In genomic region chr2:29046151-29046550, GRCm38 (mm10) we compare ENCODE assay signal across 13 mouse cellular contexts. TPM values are rescaled to one million over a fixed set of nuclear protein-coding genes. Genes with fewer than 3 reads are reported as not detected.
DNase-seq lines count a peak whose midpoint lies in the region; ATAC-seq and TF ChIP-seq lines count a peak whose summit lies in the region.
"Had no signal": no experiment of that assay in that cellular context is flagged by ENCODE, and none has a peak within 500 bp of the region (broad histone marks: within the 10 kb centered on the region; RNA-seq: fewer than 3 reads in every experiment).

No protein-coding gene starts in this region.

- peak overlapping the region; percentile 29 for H3K4me2 ChIP-seq in forebrain, postnatal 0 days (ENCODE audit: low read depth)
- peak overlapping the region; percentile 34 for H3K4me2 ChIP-seq in midbrain, embryonic 12.5 days (replicated peaks)
- H3K4me2 ChIP-seq: liver, embryonic 15.5 days had no signal

- ATAC-seq in forebrain, postnatal 0 days, result no peak
- ATAC-seq in midbrain, embryonic 12.5 days (ENCODE audit: low FRiP score, low read depth), result no peak

- no peak for TF ChIP-seq CTCF in forebrain, postnatal 0 days (IDR thresholded peaks at IDR 0.05; ENCODE audit: low read depth)
- no peak for TF ChIP-seq CTCF in kidney, adult 2 months (conservative IDR thresholded peaks at IDR 0.05; ENCODE audit: insufficient read depth, insufficient read length, low read depth, low read length)

- no peak for TF ChIP-seq POLR2A in kidney, adult 2 months (IDR thresholded peaks at IDR 0.05; ENCODE audit: low read depth, low read length)

- H3K4me3 ChIP-seq in forebrain, postnatal 0 days (ENCODE audit: low read depth, low read length), result 0 out of 2 replicates have a peak overlapping the region, but pooled peaks have one; percentile 3
- H3K4me3 ChIP-seq in midbrain, embryonic 12.5 days, result no peak overlapping the region
- H3K4me3 ChIP-seq in kidney, adult 2 months (ENCODE audit: insufficient read depth, low read depth, low read length), result no peak overlapping the region
- H3K4me3 ChIP-seq: liver, embryonic 15.5 days had no signal

- peaks cover 52% of the 10 kb centered on the region for H3K27me3 ChIP-seq in forebrain, postnatal 0 days (ENCODE audit: insufficient read depth, low read length)
- H3K27me3 ChIP-seq in midbrain, embryonic 12.5 days, result peaks cover 90% of the 10 kb centered on the region
- H3K27me3 ChIP-seq in kidney, adult 2 months (replicated peaks; ENCODE audit: control insufficient read depth, insufficient read depth, low read length), result no peaks in the 10 kb centered on the region

- peak; percentile 37 to 39 for DNase-seq in right cerebral cortex, adult 2 months (ENCODE audit: low spot score in 2 of 2)
- DNase-seq in right cerebral cortex, adult 18-20 months, result no peak
- DNase-seq in forebrain, postnatal 0 days, result no peak
- no peak for DNase-seq in kidney, adult 2 months
- no peak for DNase-seq in urinary bladder, postnatal 36 days (ENCODE audit: low spot score in 2 of 2)
- no peak for DNase-seq in adrenal gland, adult 2 months
- DNase-seq: cerebellum, adult 9-11 months; heart, postnatal 36 days; kidney, adult 9 months; lung, postnatal 36 days had no signal

- no peak overlapping the region for H3K9ac ChIP-seq in forebrain, postnatal 0 days
- H3K9ac ChIP-seq in midbrain, embryonic 12.5 days (replicated peaks), result no peak overlapping the region; the same call in 1 of the 2 replicates
- H3K9ac ChIP-seq: liver, embryonic 15.5 days had no signal

- no peaks in the 10 kb centered on the region for H3K4me1 ChIP-seq in forebrain, postnatal 0 days (ENCODE audit: insufficient read depth)
- H3K4me1 ChIP-seq in midbrain, embryonic 12.5 days, result peaks cover 28% of the 10 kb centered on the region
- no peaks in the 10 kb centered on the region for H3K4me1 ChIP-seq in kidney, adult 2 months (ENCODE audit: control insufficient read depth, insufficient read depth, low read length)
- H3K4me1 ChIP-seq: liver, embryonic 15.5 days had no signal

- 5% methylated on average over 16 of the region's 16 CpGs for whole genome bisulfite sequencing in forebrain, postnatal 0 days
- WGBS in midbrain, embryonic 12.5 days, result 6% methylated on average over 16 of the region's 16 CpGs
- WGBS in kidney, adult 2 months, result 23% methylated on average over 16 of the region's 16 CpGs

- H3K36me3 ChIP-seq in forebrain, postnatal 0 days (ENCODE audit: insufficient read depth), result no peaks in the 10 kb centered on the region
- no peaks in the 10 kb centered on the region for H3K36me3 ChIP-seq in midbrain, embryonic 12.5 days
- no peaks in the 10 kb centered on the region for H3K36me3 ChIP-seq in kidney, adult 2 months (ENCODE audit: control insufficient read depth, insufficient read depth, low read length)
- H3K36me3 ChIP-seq: liver, embryonic 15.5 days had no signal

- H3K9me3 ChIP-seq in forebrain, postnatal 0 days (ENCODE audit: low read length), result no peaks in the 10 kb centered on the region
- H3K9me3 ChIP-seq in midbrain, embryonic 12.5 days, result no peaks in the 10 kb centered on the region
- H3K9me3 ChIP-seq: liver, embryonic 15.5 days had no signal

- H3K27ac ChIP-seq in forebrain, postnatal 0 days (ENCODE audit: low read depth, low read length), result no peak overlapping the region
- H3K27ac ChIP-seq in midbrain, embryonic 12.5 days (replicated peaks), result no peak overlapping the region
- H3K27ac ChIP-seq in kidney, adult 2 months (ENCODE audit: insufficient read depth, low read depth, low read length), result no peak overlapping the region
- H3K27ac ChIP-seq: liver, embryonic 15.5 days had no signal

RNA-seq across cellular contexts. Expression of gene Cfap77, which starts 8.7 kb away (rescaled TPM):
- total RNA-seq in forebrain, postnatal 0 days (2014; rRNA removed), result 0.57 TPM in 1 of 2 replicates, not detected in the other
- polyA plus RNA-seq in forebrain, postnatal 0 days (2015; fragmentation: Nextera tagmentation; extraction: Ambion mirVana), result 0.43 and 0.59 TPM in 2 replicates
- polyA plus RNA-seq in midbrain, embryonic 12.5 days (2016; fragmentation: Nextera tagmentation; extraction: Ambion mirVana), result 0.47 and 0.64 TPM in 2 replicates
- polyA plus RNA-seq in kidney, adult 2 months (2012; rRNA removed), result 0.31 and 0.61 TPM in 2 replicates
- total RNA-seq in adrenal gland, adult 2 months (2021), result under 1 TPM in 1 of 2 experiments, not detected in 1; 0.37 TPM
- polyA plus RNA-seq in adrenal gland, adult 2 months (2012; rRNA removed), result 0.16 TPM in 1 of 2 replicates, not detected in the other
- total RNA-seq: heart, postnatal 36 days had no signal
- polyA plus RNA-seq: limb, embryonic 11.5 days; liver, embryonic 15.5 days had no signal

RNA-seq across cellular contexts. Expression of gene Ttf1, which starts 13.9 kb away (rescaled TPM):
- total RNA-seq in forebrain, postnatal 0 days (2014; rRNA removed), result 8.5 and 72.5 TPM in 2 replicates
- 2.2 and 3.4 TPM in 2 replicates for polyA plus RNA-seq in forebrain, postnatal 0 days (2015; fragmentation: Nextera tagmentation; extraction: Ambion mirVana)
- polyA plus RNA-seq in midbrain, embryonic 12.5 days (2016; fragmentation: Nextera tagmentation; extraction: Ambion mirVana), result 13.8 and 15.5 TPM in 2 replicates
- polyA plus RNA-seq in kidney, adult 2 months (2012; rRNA removed), result 5.6 and 6.5 TPM in 2 replicates
- total RNA-seq in adrenal gland, adult 2 months (2021), result 10 to 100 TPM in 1 of 2 experiments, 1 to 10 TPM in 1; 9.8 to 12.5 TPM
- polyA plus RNA-seq in adrenal gland, adult 2 months (2012; rRNA removed), result 2.7 and 3.0 TPM in 2 replicates

Comparison
In these comparisons a context has a peak if more than half of its experiments do, and no peak if none do; other contexts are left out.
1. DNase-seq: peak in right cerebral cortex, adult 2 months (2 of 2); none in right cerebral cortex, adult 18-20 months (single experiment), forebrain, postnatal 0 days (single experiment), kidney, adult 2 months (single experiment), urinary bladder, postnatal 36 days (0 of 2) and adrenal gland, adult 2 months (single experiment).